Mouse (Mus musculus): Measurements from ENCODE around the gene Gm10273. TPM values are rescaled to one million over a fixed set of nuclear protein-coding genes. Genes with fewer than 3 reads are reported as not detected.
"Not testable (repeated sequence)": the region's sequence is repeated elsewhere in the genome, so short reads cannot be mapped to it uniquely, and the experiment has no call there.

Gm10273 gene
- polyA plus RNA-seq, 1 experiment from 2014 or later: 14.7 TPM

DNA sequence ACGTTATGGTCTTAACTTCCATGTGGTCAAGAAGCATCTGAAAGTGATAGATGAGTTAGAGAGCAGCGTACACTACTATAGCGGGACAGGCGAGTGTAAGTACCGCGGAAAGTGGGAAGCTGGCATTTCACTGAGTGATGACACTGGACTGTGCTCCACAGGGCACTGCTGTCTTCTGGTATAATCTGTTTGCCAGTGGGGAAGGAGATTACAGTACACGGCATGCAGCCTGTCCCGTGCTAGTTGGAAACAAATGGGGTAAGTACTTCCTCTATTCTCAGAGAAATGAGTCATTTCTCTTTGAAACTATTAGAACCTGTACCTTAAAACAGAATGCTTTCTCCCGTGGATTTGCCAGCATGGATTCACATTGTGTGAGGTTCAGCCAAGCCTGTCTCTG, 26.0 kb upstream of the Gm10273 start:
- Histone ChIP-seq H3K4me1 (no peaks in the 10 kb centered on the region), H3K27me3 (ENCODE audit: low read depth, poor library complexity, severe bottlenecking) (no peaks in the 10 kb centered on the region), H3K4me3 (no peak overlapping the region), H3K27ac (no peak overlapping the region), H3K9me3 (replicated peaks) (no peaks in the 10 kb centered on the region), H3K36me3 (peaks cover 98% of the 10 kb centered on the region)
- no peak for DNase-seq (ENCODE audit: low spot score)
- 94% methylated on average over 9 of the region's 9 CpGs for WGBS

DNA sequence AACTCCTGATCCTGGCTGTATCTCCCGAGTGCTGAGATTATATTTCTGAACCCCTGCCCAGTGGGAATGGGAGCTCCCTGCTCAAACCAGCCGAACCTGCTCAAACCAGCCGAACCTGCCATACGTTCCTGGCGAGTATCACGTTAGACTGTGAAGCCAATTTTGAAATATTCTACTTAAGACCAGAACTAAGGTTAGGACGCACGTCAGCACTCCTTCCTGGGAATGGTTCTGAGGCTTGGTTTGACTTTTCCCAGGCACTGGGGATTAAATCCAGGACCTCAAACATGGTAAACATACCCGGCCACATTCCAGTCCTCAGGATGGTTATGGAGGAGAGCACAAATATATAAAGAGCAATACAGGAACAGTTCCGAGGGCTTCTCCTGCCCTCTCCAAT, 17.5 kb upstream of the Gm10273 start:
- Histone ChIP-seq H3K27me3 (ENCODE audit: low read depth, poor library complexity, severe bottlenecking) (no peaks in the 10 kb centered on the region), H3K4me3 (no peak overlapping the region), H3K27ac (no peak overlapping the region), H3K36me3 (peaks cover 31% of the 10 kb centered on the region), H3K9me3 (replicated peaks) (no peaks in the 10 kb centered on the region), H3K4me1 (no peaks in the 10 kb centered on the region)
- DNase-seq (ENCODE audit: low spot score): no peak
- WGBS: 91% methylated on average over 10 of the region's 10 CpGs

DNA sequence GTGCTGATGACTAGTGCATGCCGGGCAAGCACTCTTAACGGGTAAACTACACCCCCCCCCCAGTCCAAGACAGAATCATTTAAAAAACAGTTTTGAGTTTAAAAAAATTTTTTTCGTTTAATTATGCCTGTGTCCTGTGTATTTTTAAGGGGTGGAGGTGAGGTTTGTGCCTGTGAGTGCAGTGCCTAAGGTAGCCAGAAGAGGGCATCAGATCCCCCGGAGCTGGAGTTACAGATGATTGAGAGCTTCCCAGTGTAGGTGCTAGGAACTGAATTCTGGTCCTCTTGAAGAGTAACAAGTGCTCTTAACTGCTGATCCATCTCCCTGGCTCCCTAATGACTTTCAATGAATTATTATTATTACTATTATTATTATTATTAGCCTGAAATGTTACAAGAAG, 16.7 kb upstream of the Gm10273 start:
- Histone ChIP-seq H3K9me3 (replicated peaks) (no peaks in the 10 kb centered on the region), H3K36me3 (peaks cover 23% of the 10 kb centered on the region), H3K4me1 (no peaks in the 10 kb centered on the region), H3K27ac (no peak overlapping the region), H3K27me3 (ENCODE audit: low read depth, poor library complexity, severe bottlenecking) (no peaks in the 10 kb centered on the region), H3K4me3 (no peak overlapping the region)
- no peak for DNase-seq (ENCODE audit: low spot score)
- WGBS: 91% methylated on average over 4 of the region's 4 CpGs

DNA sequence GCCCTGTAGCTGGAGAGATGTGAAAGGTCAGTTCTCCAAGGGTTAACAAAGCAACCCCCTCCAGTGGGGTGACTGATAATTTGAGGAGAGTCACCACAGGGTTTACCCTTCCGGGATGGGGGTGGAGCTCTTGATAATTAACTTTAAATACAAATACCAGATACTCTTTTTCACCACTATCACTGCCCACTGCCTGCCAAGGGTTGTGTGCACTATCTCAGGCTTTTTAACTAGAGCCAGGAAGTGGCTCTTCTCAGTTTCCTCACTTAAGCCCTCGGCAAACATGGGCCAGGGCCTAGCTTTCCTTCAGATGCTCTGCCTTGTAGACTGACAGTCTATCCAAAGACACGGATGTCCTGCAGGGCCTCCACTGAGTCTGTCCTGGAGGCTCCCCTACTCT, 15.5 kb upstream of the Gm10273 start:
- Histone ChIP-seq H3K27ac (no peak overlapping the region), H3K27me3 (ENCODE audit: low read depth, poor library complexity, severe bottlenecking) (no peaks in the 10 kb centered on the region), H3K36me3 (peaks cover 11% of the 10 kb centered on the region), H3K4me1 (no peaks in the 10 kb centered on the region), H3K4me3 (no peak overlapping the region), H3K9me3 (replicated peaks) (no peaks in the 10 kb centered on the region)
- DNase-seq (ENCODE audit: low spot score): no peak
- WGBS: 41% methylated on average over 3 of the region's 3 CpGs

DNA sequence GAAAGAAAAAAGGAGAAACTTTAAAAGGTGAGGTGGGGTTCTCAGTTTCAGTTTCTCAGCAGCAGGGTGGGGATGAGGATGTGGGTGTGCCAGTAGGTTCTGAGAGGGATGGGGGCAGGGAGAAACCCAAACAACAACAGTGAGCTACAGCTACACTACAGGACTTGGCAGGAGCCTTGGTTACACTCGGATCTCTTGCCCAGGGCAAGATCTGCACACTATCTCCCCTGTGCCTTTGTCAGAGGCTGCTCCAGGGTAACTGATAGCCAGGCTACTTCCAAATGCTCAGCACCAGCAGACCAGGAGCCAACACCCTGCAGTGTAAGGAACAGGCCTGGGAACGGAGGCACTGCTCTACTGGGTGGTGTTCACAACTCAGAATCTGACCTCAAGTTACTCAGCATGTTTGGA, 15.0 kb upstream of the Gm10273 start:
- 87% methylated on average over 2 of the region's 2 CpGs for WGBS
- no peaks in the 10 kb centered on the region for H3K27me3 ChIP-seq (ENCODE audit: low read depth, poor library complexity, severe bottlenecking)
- no peak overlapping the region for H3K4me3 ChIP-seq
- H3K9me3 ChIP-seq (replicated peaks): no peaks in the 10 kb centered on the region
- peaks cover 10% of the 10 kb centered on the region for H3K36me3 ChIP-seq
- no peak overlapping the region for H3K27ac ChIP-seq
- no peaks in the 10 kb centered on the region for H3K4me1 ChIP-seq
- no peak for DNase-seq (ENCODE audit: low spot score)

DNA sequence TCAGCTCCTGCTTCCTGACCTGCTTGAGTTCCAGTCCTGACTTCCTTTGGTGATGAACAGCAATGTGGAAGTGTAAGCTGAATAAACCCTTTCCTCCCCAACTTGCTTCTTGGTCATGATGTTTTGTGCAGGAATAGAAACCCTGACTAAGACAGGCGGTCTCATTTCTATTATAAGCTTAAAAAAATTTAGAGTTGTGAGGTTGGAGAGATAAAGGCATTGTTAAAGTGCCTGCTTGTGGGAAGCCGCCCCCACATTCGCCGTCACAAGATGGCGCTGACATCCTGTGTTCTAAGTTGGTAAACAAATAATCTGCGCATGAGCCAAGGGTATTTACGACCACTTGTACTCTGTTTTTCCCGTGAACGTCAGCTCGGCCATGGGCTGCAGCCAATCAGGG, 13.9 kb upstream of the Gm10273 start:
- H3K4me1 ChIP-seq; H3K27ac ChIP-seq; H3K27me3 ChIP-seq (ENCODE audit: low read depth, poor library complexity, severe bottlenecking); H3K36me3 ChIP-seq; DNase-seq (ENCODE audit: low spot score); H3K9me3 ChIP-seq (replicated peaks); H3K4me3 ChIP-seq: not testable (repeated sequence)
- 87% methylated on average over 6 of the region's 10 CpGs for WGBS

DNA sequence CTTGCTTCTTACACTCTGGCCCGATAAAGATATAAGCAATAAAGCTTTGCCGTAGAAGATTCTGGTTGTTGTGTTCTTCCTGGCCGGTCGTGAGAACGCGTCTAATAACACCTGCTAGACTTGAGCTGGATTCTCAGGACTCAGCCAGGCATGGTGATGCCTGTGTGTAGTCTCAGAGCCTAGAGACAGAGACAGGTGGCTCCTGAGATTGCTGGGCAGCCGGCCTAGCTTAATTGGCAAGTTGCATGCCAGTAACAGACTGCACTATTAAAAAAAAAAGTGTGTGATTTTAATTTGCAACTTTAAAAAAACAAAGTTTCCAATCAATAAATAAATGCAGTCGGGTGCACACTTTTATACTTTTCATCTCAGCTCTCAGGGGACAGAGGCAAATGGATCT, 8.5 kb upstream of the Gm10273 start:
- no peak overlapping the region for H3K4me3 ChIP-seq
- DNase-seq (ENCODE audit: low spot score): no peak
- H3K4me1 ChIP-seq: no peaks in the 10 kb centered on the region
- peaks cover 4% of the 10 kb centered on the region; the same call in 1 of the 2 replicates for H3K36me3 ChIP-seq
- WGBS: 94% methylated on average over 8 of the region's 8 CpGs
- H3K9me3 ChIP-seq (replicated peaks): 0 out of 2 replicates have a peak, but pooled peaks cover 6% of the 10 kb centered on the region
- H3K27ac ChIP-seq: no peak overlapping the region
- no peaks in the 10 kb centered on the region for H3K27me3 ChIP-seq (ENCODE audit: low read depth, poor library complexity, severe bottlenecking)

DNA sequence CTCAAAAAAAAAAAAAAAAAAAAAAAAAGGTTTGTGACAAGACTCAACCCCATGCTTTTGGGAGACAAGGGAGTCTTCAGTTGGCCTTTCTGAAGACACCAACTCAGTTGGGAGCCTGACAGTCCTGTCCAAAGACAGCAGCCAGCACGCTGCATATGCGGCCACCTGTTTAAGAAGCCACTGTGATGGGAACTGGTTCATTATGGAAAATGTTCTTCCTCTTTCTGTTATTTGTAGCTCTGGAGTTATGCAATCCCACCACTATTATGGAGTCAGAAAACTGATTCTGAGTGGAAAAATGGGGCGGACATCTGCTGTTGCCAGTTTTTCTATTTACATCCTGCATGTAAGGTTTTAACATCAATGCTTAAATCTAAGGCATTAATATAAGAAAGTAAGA, 5.8 kb upstream of the Gm10273 start:
- DNase-seq (ENCODE audit: low spot score): no peak
- peaks cover 4% of the 10 kb centered on the region; the same call in 1 of the 2 replicates for H3K36me3 ChIP-seq
- H3K9me3 ChIP-seq (replicated peaks): 0 out of 2 replicates have a peak, but pooled peaks cover 6% of the 10 kb centered on the region
- H3K4me1 ChIP-seq: no peaks in the 10 kb centered on the region
- 95% methylated on average over 3 of the region's 3 CpGs for WGBS
- no peak overlapping the region for H3K27ac ChIP-seq
- H3K27me3 ChIP-seq (ENCODE audit: low read depth, poor library complexity, severe bottlenecking): no peaks in the 10 kb centered on the region
- no peak overlapping the region for H3K4me3 ChIP-seq

DNA sequence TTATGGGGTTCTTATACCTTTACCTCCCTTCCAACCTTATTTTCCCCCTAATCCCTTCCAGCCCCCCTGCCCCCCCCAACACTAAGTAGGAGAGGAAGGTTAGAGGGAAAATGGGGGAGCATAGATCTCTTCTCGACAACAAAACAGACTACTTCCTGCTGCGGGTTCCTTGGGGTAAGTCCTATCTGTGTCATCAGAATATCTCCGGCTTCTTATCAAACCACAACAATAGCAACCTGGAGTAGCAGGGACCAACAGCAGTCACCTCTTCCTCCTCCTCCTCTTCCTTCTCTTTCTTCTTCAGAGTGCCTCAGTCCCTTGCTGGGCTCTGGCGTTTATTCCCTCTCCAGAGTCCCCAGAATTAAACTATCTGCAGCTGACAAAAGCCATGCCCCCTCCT, 3.5 kb upstream of the Gm10273 start:
- WGBS: 75% methylated on average over 4 of the region's 4 CpGs
- no peak overlapping the region for H3K27ac ChIP-seq
- H3K4me3 ChIP-seq: no peak overlapping the region

DNA sequence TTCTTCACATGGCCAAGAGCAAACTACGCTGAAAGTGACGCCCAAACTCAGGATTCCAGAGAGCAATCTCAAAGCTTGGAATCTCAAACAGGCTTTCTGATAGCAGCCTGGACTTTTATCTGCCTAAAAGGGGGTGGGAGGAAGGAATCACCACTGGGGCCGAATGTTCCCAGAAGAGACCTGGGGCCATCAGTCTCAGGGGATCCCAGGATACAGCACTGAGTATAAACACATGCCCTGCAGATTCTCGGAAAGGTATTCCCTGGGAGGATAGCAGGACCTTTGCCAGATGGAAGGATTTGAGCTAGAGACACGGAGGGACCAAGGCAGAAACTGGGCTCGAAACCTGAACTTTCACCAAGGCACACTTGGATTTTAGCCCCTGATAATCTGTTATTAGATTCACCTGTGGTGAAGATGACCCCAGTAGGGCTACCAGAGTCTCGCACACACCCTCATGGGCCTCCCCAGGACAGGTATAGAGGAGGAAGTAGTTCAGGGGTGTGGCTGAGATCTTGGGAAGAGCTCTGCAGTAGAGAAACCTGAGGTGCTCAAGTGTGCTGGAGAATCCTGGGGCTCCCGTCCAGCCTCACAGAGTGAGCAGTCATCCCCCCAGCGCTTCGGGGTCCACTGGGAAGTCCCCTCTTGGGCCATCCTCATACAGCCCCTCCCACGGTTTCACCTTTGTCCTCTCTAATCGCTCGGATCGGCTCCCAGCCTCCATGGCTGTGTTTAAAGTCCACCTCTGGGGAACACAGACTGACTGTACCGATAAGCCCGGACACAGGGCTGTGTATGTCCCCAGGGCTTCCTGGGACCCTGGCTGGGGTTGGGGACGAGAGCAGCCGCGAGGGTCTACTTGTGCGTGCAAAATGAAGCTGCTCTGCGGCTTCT, 7.7 kb downstream of the Gm10273 start, which contains the start of gene Pla2g12b:
TSS of gene Pla2g12b (plus strand) at position 762 of the 894 bp plus-strand sequence.
- 80% methylated on average over 21 of the region's 21 CpGs for WGBS
- no peak within 1 kb of the TSS for H3K27ac ChIP-seq
- no peak within 1 kb of the TSS for H3K4me3 ChIP-seq
- DNase-seq (ENCODE audit: low spot score): no peak
- H3K36me3 ChIP-seq: no peaks in the 10 kb centered on the region
- peaks cover 19% of the 10 kb centered on the region for H3K4me1 ChIP-seq
- no peaks in the 10 kb centered on the region for H3K9me3 ChIP-seq (replicated peaks)
- H3K27me3 ChIP-seq (ENCODE audit: low read depth, poor library complexity, severe bottlenecking): no peaks in the 10 kb centered on the region

More for the DNA sequence above, 3.5 kb upstream of the Gm10273 start:
- peaks cover 4% of the 10 kb centered on the region; the same call in 1 of the 2 replicates for H3K36me3 ChIP-seq
- DNase-seq (ENCODE audit: low spot score): no peak
- H3K9me3 ChIP-seq (replicated peaks): 0 out of 2 replicates have a peak, but pooled peaks cover 6% of the 10 kb centered on the region
- H3K4me1 ChIP-seq: no peaks in the 10 kb centered on the region
- no peaks in the 10 kb centered on the region for H3K27me3 ChIP-seq (ENCODE audit: low read depth, poor library complexity, severe bottlenecking)

DNA sequence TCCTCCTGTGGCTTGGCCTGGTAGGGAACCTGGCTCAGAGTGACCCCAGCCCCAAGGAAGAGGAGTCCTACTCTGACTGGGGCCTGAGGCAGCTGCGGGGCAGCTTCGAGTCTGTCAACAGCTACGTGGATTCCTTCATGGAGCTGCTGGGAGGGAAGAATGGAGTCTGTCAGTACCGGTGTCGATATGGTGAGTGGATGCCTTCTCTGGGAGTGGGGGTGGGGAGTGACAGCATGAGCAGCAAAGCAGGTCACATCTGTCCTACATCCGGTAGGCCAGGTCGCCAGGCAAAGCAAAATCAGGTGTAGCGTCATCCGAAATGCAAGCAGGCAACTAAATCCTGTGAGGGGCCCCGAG, 8.3 kb downstream of the Gm10273 start:
- Histone ChIP-seq H3K4me1 (peaks cover 18% of the 10 kb centered on the region), H3K36me3 (no peaks in the 10 kb centered on the region), H3K4me3 (no peak overlapping the region), H3K9me3 (replicated peaks) (no peaks in the 10 kb centered on the region), H3K27me3 (ENCODE audit: low read depth, poor library complexity, severe bottlenecking) (no peaks in the 10 kb centered on the region), H3K27ac (no peak overlapping the region)
- DNase-seq (ENCODE audit: low spot score): no peak
- 80% methylated on average over 10 of the region's 10 CpGs for WGBS

DNA sequence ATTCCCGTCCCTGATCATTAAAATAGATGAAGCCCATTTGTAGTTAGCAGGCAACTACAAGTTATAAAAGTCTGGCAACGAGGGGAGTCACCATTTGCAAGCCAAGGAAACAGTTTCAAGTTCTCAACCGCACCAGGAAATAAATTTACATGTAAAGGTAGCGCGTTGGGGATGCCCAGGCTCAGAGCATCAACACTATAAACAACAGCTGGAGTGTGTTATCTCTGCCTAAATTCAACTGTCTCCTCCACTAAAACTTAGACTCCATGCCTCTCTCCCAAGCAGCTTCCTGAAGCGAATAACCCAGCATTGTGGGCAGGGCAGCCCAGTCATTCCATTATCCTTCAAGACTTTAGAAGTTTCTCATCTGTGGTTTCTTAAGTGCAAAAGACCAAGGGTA, 13.1 kb downstream of the Gm10273 start:
- Histone ChIP-seq H3K4me1 (peaks cover 16% of the 10 kb centered on the region), H3K27ac (no peak overlapping the region), H3K4me3 (no peak overlapping the region), H3K36me3 (no peaks in the 10 kb centered on the region), H3K9me3 (replicated peaks) (no peaks in the 10 kb centered on the region), H3K27me3 (ENCODE audit: low read depth, poor library complexity, severe bottlenecking) (no peaks in the 10 kb centered on the region)
- no peak for DNase-seq (ENCODE audit: low spot score)
- WGBS: 43% methylated on average over 6 of the region's 6 CpGs

DNA sequence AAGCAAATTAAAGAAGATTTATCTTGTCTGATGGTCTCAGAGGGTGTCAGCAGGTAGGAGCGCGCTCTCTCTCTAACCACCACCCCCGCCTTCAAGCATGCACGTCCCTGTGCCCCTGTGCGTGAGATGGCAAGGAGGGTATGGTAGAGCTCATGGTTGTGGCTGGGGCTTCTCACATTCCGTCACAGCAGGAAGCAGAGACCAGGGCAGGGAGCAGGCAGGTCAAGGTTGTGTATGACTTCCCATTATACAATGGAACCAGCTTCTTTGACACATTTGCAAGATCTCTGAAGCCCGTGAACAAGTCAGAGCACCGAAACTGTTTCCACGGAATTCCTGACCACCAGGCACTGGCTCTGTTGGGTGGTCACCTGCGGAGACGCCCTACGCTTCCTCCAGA, 14.8 kb downstream of the Gm10273 start:
- no peak overlapping the region for H3K27ac ChIP-seq
- WGBS: 79% methylated on average over 12 of the region's 12 CpGs
- H3K9me3 ChIP-seq (replicated peaks): no peaks in the 10 kb centered on the region
- no peak overlapping the region for H3K4me3 ChIP-seq
- peaks cover 8% of the 10 kb centered on the region for H3K4me1 ChIP-seq
- no peak for DNase-seq (ENCODE audit: low spot score)
- no peaks in the 10 kb centered on the region for H3K27me3 ChIP-seq (ENCODE audit: low read depth, poor library complexity, severe bottlenecking)
- no peaks in the 10 kb centered on the region for H3K36me3 ChIP-seq
